Mouse (Mus musculus) layer of hippocampus, postnatal 25 days (tissue): ENCODE results near the gene Dusp27. TPM values are rescaled to one million over a fixed set of nuclear protein-coding genes. Genes with fewer than 3 reads are reported as not detected.

ENCODE experiments used
- total RNA-seq, 2 experiments: library from RNA; stranded (reverse); gene quantifications; 2 replicates each; pipeline ENCODE4 v1.2.3; 2021

Gene Dusp27
- total RNA-seq, 2 experiments from 2014 or later = 0.07 TPM; not detected in 1

Other genes starting within 250 kb of the Dusp27 start
- 10 to 100 TPM; 14.5 to 21.8 TPM for gene Pou2f1, start 125.2 kb downstream of the Dusp27 start, total RNA-seq
- gene Gpa33, start 2.3 kb upstream of the Dusp27 start, total RNA-seq = not detected
- under 1 TPM in 1 of 2 experiments, not detected in 1; 0.31 TPM for gene Mael, start 110.8 kb upstream of the Dusp27 start, total RNA-seq
- gene Ildr2, start 126.2 kb upstream of the Dusp27 start, total RNA-seq = 10 to 100 TPM; 66.8 to 70.1 TPM